Mouse (Mus musculus) hindbrain, embryonic 11.5 days (tissue): ENCODE results near the gene Spata17. TPM values are rescaled to one million over a fixed set of nuclear protein-coding genes. Genes with fewer than 3 reads are reported as not detected.

Experiments used
- ATAC-seq: fragments of 200-750 bp; cut with Nextera tagmentation; 2 replicates; pipeline ENCODE4 v1.8.0; 2017; ENCODE audit warnings: mild to moderate bottlenecking, moderate TSS enrichment, moderate library complexity; ENCODE audit not compliant: low FRiP score
- DNase-seq: peaks from one replicate; pipeline ENCODE4 v3.0.0-alpha.2; 2015; ENCODE audit warnings: low spot score
- H3K27ac ChIP-seq: fragments of 300-500 bp; sonication (generic); 2 replicates; pipeline ENCODE4 v1.5.1; 2014; ENCODE audit warnings: mild to moderate bottlenecking, low read depth, low read length
- H3K27me3 ChIP-seq: fragments of 300-500 bp; sonication (generic); 2 replicates; pipeline ENCODE4 v1.6.1; 2014; ENCODE audit warnings: mild to moderate bottlenecking, low read length, moderate library complexity, mixed read lengths; ENCODE audit not compliant: control insufficient read depth, insufficient read depth
- H3K36me3 ChIP-seq: fragments of 300-500 bp; sonication (generic); 2 replicates; pipeline ENCODE4 v1.6.1; 2014; ENCODE audit warnings: mild to moderate bottlenecking, low read length, moderate library complexity, mixed read lengths; ENCODE audit not compliant: control insufficient read depth, insufficient read depth
- H3K4me1 ChIP-seq: fragments of 300-500 bp; sonication (generic); replicated peaks from 2 replicates; pipeline ENCODE4 v1.6.1; 2014; ENCODE audit warnings: low read length, mixed read lengths; ENCODE audit not compliant: control insufficient read depth, insufficient read depth
- H3K4me2 ChIP-seq: fragments of 300-500 bp; sonication (generic); replicated peaks from 2 replicates; pipeline ENCODE4 v1.6.1; 2014; ENCODE audit warnings: mild to moderate bottlenecking, low read depth, low read length
- H3K4me3 ChIP-seq: fragments of 300-500 bp; sonication (generic); 2 replicates; pipeline ENCODE4 v1.5.1; 2014; ENCODE audit warnings: low read depth, low read length
- H3K9ac ChIP-seq: fragments of 300-500 bp; sonication (generic); 2 replicates; pipeline ENCODE4 v1.6.1; 2014; ENCODE audit warnings: low read depth, low read length
- H3K9me3 ChIP-seq: fragments of 300-500 bp; sonication (generic); 2 replicates; pipeline ENCODE4 v1.6.1; 2016; ENCODE audit warnings: low read length; ENCODE audit not compliant: control insufficient read depth
- WGBS: fragments of 180-500 bp; shearing (Covaris S2); extraction: QIAGEN DNeasy Blood & Tissue Kit; methylation state at CpG from one replicate; pipeline ENCODE4 v1.1.7; 2014; 5-methylcytosine and 5-hydroxymethylcytosine counted together
- polyA plus RNA-seq: library from polyadenylated mRNA; unstranded; fragments of >200 nt; fragmentation: Nextera tagmentation; extraction: Ambion mirVana; gene quantifications from 2 replicates; pipeline ENCODE4 v1.2.1, GENCODE M21; 2014

Gene Spata17
- polyA plus RNA-seq, 1 experiment from 2014 or later: 2.1 TPM

GRCm38 (mm10) chr1:187048681-187049288, 166.5 kb downstream of the Spata17 start:
- Histone ChIP-seq H3K9me3 (no peaks in the 10 kb centered on the region), H3K4me2 (no peak overlapping the region), H3K36me3 (no peaks in the 10 kb centered on the region), H3K4me3 (no peak overlapping the region), H3K27me3 (no peaks in the 10 kb centered on the region), H3K4me1 (no peaks in the 10 kb centered on the region), H3K27ac (no peak overlapping the region), H3K9ac (no peak overlapping the region)
- ATAC-seq: no peak
- no peak for DNase-seq
- WGBS: 94% methylated on average over 9 of the region's 9 CpGs

GRCm38 (mm10) chr1:187044726-187045125, 170.5 kb downstream of the Spata17 start:
- ATAC-seq (no peak), DNase-seq (no peak)
- Histone ChIP-seq H3K4me2 (no peak overlapping the region), H3K4me3 (no peak overlapping the region), H3K36me3 (no peaks in the 10 kb centered on the region), H3K27ac (no peak overlapping the region), H3K9ac (no peak overlapping the region), H3K27me3 (no peaks in the 10 kb centered on the region), H3K9me3 (no peaks in the 10 kb centered on the region), H3K4me1 (no peaks in the 10 kb centered on the region)
- WGBS: 64% methylated on average over 6 of the region's 6 CpGs

GRCm38 (mm10) chr1:187039801-187040200, 175.5 kb downstream of the Spata17 start:
- no peaks in the 10 kb centered on the region for H3K36me3 ChIP-seq
- no peaks in the 10 kb centered on the region for H3K27me3 ChIP-seq
- H3K4me3 ChIP-seq: no peak overlapping the region
- no peak overlapping the region for H3K27ac ChIP-seq
- no peaks in the 10 kb centered on the region for H3K4me1 ChIP-seq
- 86% methylated on average over 4 of the region's 4 CpGs for WGBS
- no peaks in the 10 kb centered on the region for H3K9me3 ChIP-seq
- no peak overlapping the region for H3K4me2 ChIP-seq
- no peak for DNase-seq
- ATAC-seq: no peak
- no peak overlapping the region for H3K9ac ChIP-seq

- Histone ChIP-seq H3K27ac (no peak overlapping the region), H3K9ac (no peak overlapping the region), H3K36me3 (no peaks in the 10 kb centered on the region), H3K4me2 (no peak overlapping the region), H3K4me1 (no peaks in the 10 kb centered on the region), H3K4me3 (no peak overlapping the region), H3K27me3 (no peaks in the 10 kb centered on the region), H3K9me3 (no peaks in the 10 kb centered on the region)
- no peak for ATAC-seq
- no peak for DNase-seq
- 92% methylated on average over 4 of the region's 4 CpGs for WGBS
Observed at GRCm38 (mm10) chr1:187035785-187036184, 179.5 kb downstream of the Spata17 start.

GRCm38 (mm10) chr1:187031796-187032195, 183.5 kb downstream of the Spata17 start:
- no peak overlapping the region for H3K4me2 ChIP-seq
- H3K27me3 ChIP-seq: no peaks in the 10 kb centered on the region
- 51% methylated on average over 6 of the region's 6 CpGs for WGBS
- peak; percentile 59 for DNase-seq
- no peaks in the 10 kb centered on the region for H3K4me1 ChIP-seq
- H3K9me3 ChIP-seq: no peaks in the 10 kb centered on the region
- H3K27ac ChIP-seq: no peak overlapping the region
- H3K4me3 ChIP-seq: no peak overlapping the region
- H3K36me3 ChIP-seq: no peaks in the 10 kb centered on the region
- no peak overlapping the region for H3K9ac ChIP-seq
- no peak for ATAC-seq

- ATAC-seq: no peak
- H3K4me3 ChIP-seq: no peak overlapping the region
- H3K4me2 ChIP-seq: no peak overlapping the region
- H3K4me1 ChIP-seq: no peaks in the 10 kb centered on the region
- H3K27ac ChIP-seq: no peak overlapping the region
- no peaks in the 10 kb centered on the region for H3K36me3 ChIP-seq
- H3K27me3 ChIP-seq: no peaks in the 10 kb centered on the region
- no peaks in the 10 kb centered on the region for H3K9me3 ChIP-seq
- no peak for DNase-seq
- WGBS: 90% methylated on average over 6 of the region's 6 CpGs
- H3K9ac ChIP-seq: no peak overlapping the region
Observed at GRCm38 (mm10) chr1:187028841-187029240, 186.4 kb downstream of the Spata17 start.

GRCm38 (mm10) chr1:187020011-187020410, 195.3 kb downstream of the Spata17 start:
- Histone ChIP-seq H3K4me2 (no peak overlapping the region), H3K27ac (no peak overlapping the region), H3K4me1 (no peaks in the 10 kb centered on the region), H3K27me3 (no peaks in the 10 kb centered on the region), H3K9me3 (no peaks in the 10 kb centered on the region), H3K4me3 (no peak overlapping the region), H3K36me3 (no peaks in the 10 kb centered on the region), H3K9ac (no peak overlapping the region)
- ATAC-seq: no peak
- WGBS: 96% methylated on average over 7 of the region's 7 CpGs
- DNase-seq: no peak

- Histone ChIP-seq H3K9ac (no peak overlapping the region), H3K4me3 (no peak overlapping the region), H3K4me1 (no peaks in the 10 kb centered on the region), H3K27me3 (no peaks in the 10 kb centered on the region), H3K36me3 (no peaks in the 10 kb centered on the region), H3K27ac (no peak overlapping the region), H3K4me2 (no peak overlapping the region), H3K9me3 (no peaks in the 10 kb centered on the region)
- ATAC-seq (no peak), DNase-seq (no peak)
- WGBS: 51% methylated on average over 4 of the region's 4 CpGs
Observed at GRCm38 (mm10) chr1:187016116-187016515, 199.1 kb downstream of the Spata17 start.

GRCm38 (mm10) chr1:187015673-187016072, 199.6 kb downstream of the Spata17 start:
- DNase-seq: no peak

More at GRCm38 (mm10) chr1:187015673-187016072, 199.6 kb downstream of the Spata17 start:
- Histone ChIP-seq H3K4me1 (no peaks in the 10 kb centered on the region), H3K27ac (no peak overlapping the region), H3K4me2 (no peak overlapping the region), H3K27me3 (no peaks in the 10 kb centered on the region), H3K9ac (no peak overlapping the region), H3K36me3 (no peaks in the 10 kb centered on the region), H3K4me3 (no peak overlapping the region), H3K9me3 (no peaks in the 10 kb centered on the region)
- WGBS: 71% methylated on average over 1 of the region's 1 CpGs
- ATAC-seq: no peak
